In the genomic region with DNA sequence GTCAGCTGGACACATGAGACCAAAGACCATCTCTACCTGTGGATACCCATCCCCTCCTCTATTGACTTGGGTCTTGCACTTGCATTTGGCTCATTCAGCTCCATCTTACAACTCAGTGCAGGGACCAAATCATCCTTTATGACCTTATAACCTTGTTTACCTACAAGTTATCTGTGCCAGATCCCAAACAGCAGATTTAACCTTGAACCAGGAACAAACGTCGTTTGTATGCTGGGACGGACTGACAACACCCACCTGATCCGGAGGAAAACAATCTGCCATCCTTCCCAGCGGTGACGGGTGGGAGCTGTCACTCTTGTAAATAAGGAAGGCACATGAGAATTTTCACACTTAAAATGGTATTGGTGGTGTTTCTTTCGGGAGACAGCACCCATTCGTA, we compare ENCODE assay signal across 17 mouse cellular contexts.
"Had no signal": no experiment of that assay in that cellular context is flagged by ENCODE, and none has a peak within 500 bp of the region (broad histone marks: within the 10 kb centered on the region; RNA-seq: fewer than 3 reads in every experiment).

No protein-coding gene starts in this region.

- H3K27me3 ChIP-seq: lung, embryonic 15.5 days; midbrain, embryonic 13.5 days; midbrain, embryonic 15.5 days; neural tube, embryonic 12.5 days; stomach, embryonic 15.5 days had no signal

- H3K4me2 ChIP-seq: lung, embryonic 15.5 days; midbrain, embryonic 11.5 days; midbrain, embryonic 13.5 days; midbrain, embryonic 15.5 days; neural tube, embryonic 12.5 days; stomach, embryonic 15.5 days had no signal

- ATAC-seq: lung, postnatal 0 days; midbrain, embryonic 13.5 days; midbrain, embryonic 15.5 days had no signal

- H3K9me3 ChIP-seq: lung, embryonic 15.5 days; megakaryocyte, embryonic 14.5 days; midbrain, embryonic 13.5 days; midbrain, embryonic 15.5 days; neural tube, embryonic 12.5 days; stomach, embryonic 15.5 days had no signal

- H3K36me3 ChIP-seq: lung, embryonic 15.5 days; midbrain, embryonic 13.5 days; midbrain, embryonic 15.5 days; neural tube, embryonic 12.5 days; stomach, embryonic 15.5 days had no signal

- DNase-seq: lung, adult 2 months; lung, postnatal 14 days; lung, postnatal 36 days; right cerebral cortex, postnatal 14 days; thymus, adult 2 months; thymus, postnatal 25 days; thymus, postnatal 4 days had no signal

- H3K4me3 ChIP-seq: lung, embryonic 15.5 days; megakaryocyte, embryonic 14.5 days; midbrain, embryonic 13.5 days; midbrain, embryonic 15.5 days; neural tube, embryonic 12.5 days; stomach, embryonic 15.5 days had no signal

- H3K27ac ChIP-seq: lung, embryonic 15.5 days; macrophage; midbrain, embryonic 13.5 days; midbrain, embryonic 15.5 days; neural tube, embryonic 12.5 days; stomach, embryonic 15.5 days; stomach, postnatal 0 days had no signal

- H3K4me1 ChIP-seq: lung, embryonic 15.5 days; midbrain, embryonic 13.5 days; midbrain, embryonic 15.5 days; neural tube, embryonic 12.5 days; stomach, embryonic 15.5 days had no signal

- H3K9ac ChIP-seq: lung, embryonic 15.5 days; midbrain, embryonic 13.5 days; midbrain, embryonic 15.5 days; neural tube, embryonic 12.5 days; stomach, embryonic 15.5 days had no signal
